Mouse (Mus musculus): ENCODE measurements around the gene Mrpl53. TPM values are rescaled to one million over a fixed set of nuclear protein-coding genes. Genes with fewer than 3 reads are reported as not detected.

The Mrpl53 gene
- total and polyA plus RNA-seq, 3 experiments = 52.2 to 74.0 (median 55.5) TPM

GRCm38 (mm10) chr6:83125331-83125730 is 16.5 kb downstream of the Mrpl53 start, which contains the start of gene Ino80b:
Gene Ino80b (minus strand): TSS chr6:83125431.
- peaks cover 2 to 37% of the 10 kb centered on the region in 2 experiments for H3K4me1 ChIP-seq (ENCODE audit: control insufficient read depth in 1 of 2, insufficient read depth in 2 of 2)
- no peaks in the 10 kb centered on the region for H3K27me3 ChIP-seq (replicated peaks)
- in situ Hi-C loops (cut with MboI; ENCODE audit: low pct_ligation_motif_present, low pct_unique_long_range_greater_than_20kb, low sequenced_read_pairs) (no loop called here), dilution Hi-C loops (cut with MboI; ENCODE audit: extremely low pct_ligation_motif_present, extremely low pct_unique_long_range_greater_than_20kb, low sequenced_read_pairs) (no loop called here)
- H3K9ac ChIP-seq (ENCODE audit: insufficient read depth, low read depth) = peak within 1 kb of the TSS; percentile 94
- no peak for DNase-seq (ENCODE audit: extremely low read depth)
- H3K9me3 ChIP-seq (replicated peaks; ENCODE audit: low read length) = no peaks in the 10 kb centered on the region
- TF ChIP-seq ZKSCAN1 (IDR thresholded peaks at IDR 0.05; ENCODE audit: borderline replicate concordance, low read depth, low read length) = no peak
- no peak for TF ChIP-seq MAX (IDR thresholded peaks at IDR 0.05; ENCODE audit: low read length)
- no peak for TF ChIP-seq TBP (conservative IDR thresholded peaks at IDR 0.05; ENCODE audit: low read depth, low read length)
- TF ChIP-seq JUN (IDR thresholded peaks at IDR 0.05; ENCODE audit: insufficient read depth, low read depth, low read length) = no peak
- no peak for TF ChIP-seq NRF1 (IDR thresholded peaks at IDR 0.05; ENCODE audit: low read depth, low read length)
- no peak for TF ChIP-seq RAD21 (IDR thresholded peaks at IDR 0.05; ENCODE audit: low read depth, low read length)
- no peak for TF ChIP-seq EP300 (IDR thresholded peaks at IDR 0.05; ENCODE audit: low read length)
- TF ChIP-seq GABPA (IDR thresholded peaks at IDR 0.05; ENCODE audit: insufficient replicate concordance, low read depth, low read length) = no peak
- TF ChIP-seq JUND (conservative IDR thresholded peaks at IDR 0.05; ENCODE audit: low read depth, low read length) = no peak
- TF ChIP-seq MYC (IDR thresholded peaks at IDR 0.05; ENCODE audit: low read depth, low read length) = no peak
- TF ChIP-seq USF1 (IDR thresholded peaks at IDR 0.05; ENCODE audit: low read depth, low read length) = no peak
- TF ChIP-seq E2F4 (IDR thresholded peaks at IDR 0.05; ENCODE audit: insufficient replicate concordance, low read depth, low read length) = no peak
- TF ChIP-seq POLR2AphosphoS2 (IDR thresholded peaks at IDR 0.05; ENCODE audit: low read depth, low read length) = no peak
- no peaks in the 10 kb centered on the region for H3K79me2 ChIP-seq (replicated peaks; ENCODE audit: control insufficient read depth, extremely low read depth, insufficient read depth, poor library complexity, severe bottlenecking)
- H3K36me3 ChIP-seq (replicated peaks in 1 of 2; ENCODE audit: control insufficient read depth in 1 of 2, insufficient read depth in 1 of 2, low read length in 1 of 2) = peaks cover 2 to 8% of the 10 kb centered on the region in 2 experiments
- no peak within 1 kb of the TSS for H3K27ac ChIP-seq (ENCODE audit: insufficient read depth, low read depth)
- peak within 1 kb of the TSS; percentile 82 for H3K4me2 ChIP-seq (ENCODE audit: insufficient read depth, low read depth, poor library complexity, severe bottlenecking)
- peak within 1 kb of the TSS; percentile 80 to 92 (median 88) for H3K4me3 ChIP-seq (replicated peaks in 1 of 3; ENCODE audit: low read depth in 2 of 3, low read length in 2 of 3, poor library complexity in 1 of 3)

GRCm38 (mm10) chr6:83127419-83127818 is 18.6 kb downstream of the Mrpl53 start:
- H3K36me3 ChIP-seq (replicated peaks in 1 of 2; ENCODE audit: control insufficient read depth in 1 of 2, insufficient read depth in 1 of 2, low read length in 1 of 2) = peaks cover 2 to 8% of the 10 kb centered on the region in 2 experiments
- H3K27me3 ChIP-seq (replicated peaks) = no peaks in the 10 kb centered on the region
- in situ Hi-C loops (cut with MboI; ENCODE audit: low pct_ligation_motif_present, low pct_unique_long_range_greater_than_20kb, low sequenced_read_pairs) (no loop called here), dilution Hi-C loops (cut with MboI; ENCODE audit: extremely low pct_ligation_motif_present, extremely low pct_unique_long_range_greater_than_20kb, low sequenced_read_pairs) (no loop called here)
- TF ChIP-seq MAZ (IDR thresholded peaks at IDR 0.05; ENCODE audit: low read depth, low read length) = no peak
- TF ChIP-seq ZNF384 (IDR thresholded peaks at IDR 0.05; ENCODE audit: low read depth, low read length) = no peak
- TF ChIP-seq RAD21 (IDR thresholded peaks at IDR 0.05; ENCODE audit: low read depth, low read length) = no peak
- TF ChIP-seq IRF4 (IDR thresholded peaks at IDR 0.05; ENCODE audit: low read depth, low read length) = no peak
- peak; percentile 16 to 21; a peak in 2 of 4 replicates for TF ChIP-seq CTCF (conservative IDR thresholded peaks at IDR 0.05 in 1 of 2, IDR thresholded peaks at IDR 0.05 in 1 of 2; ENCODE audit: low read depth in 2 of 2, low read length in 2 of 2)
- no peak for DNase-seq (ENCODE audit: extremely low read depth)
- H3K9ac ChIP-seq (ENCODE audit: insufficient read depth, low read depth) = no peak overlapping the region
- no peak overlapping the region for H3K4me3 ChIP-seq (replicated peaks in 1 of 3; ENCODE audit: low read depth in 2 of 3, low read length in 2 of 3, poor library complexity in 1 of 3)
- no peaks in the 10 kb centered on the region for H3K79me2 ChIP-seq (replicated peaks; ENCODE audit: control insufficient read depth, extremely low read depth, insufficient read depth, poor library complexity, severe bottlenecking)
- no peak overlapping the region for H3K4me2 ChIP-seq (ENCODE audit: insufficient read depth, low read depth, poor library complexity, severe bottlenecking)
- no peak overlapping the region for H3K27ac ChIP-seq (ENCODE audit: insufficient read depth, low read depth)
- H3K9me3 ChIP-seq (replicated peaks; ENCODE audit: low read length) = no peaks in the 10 kb centered on the region
- H3K4me1 ChIP-seq (ENCODE audit: control insufficient read depth in 1 of 2, insufficient read depth in 2 of 2) = peaks cover 2 to 25% of the 10 kb centered on the region in 2 experiments

All from CH12.LX (cell line).